Comparison of ENCODE assay signal across 19 mouse cellular contexts in genomic region chr11:106981787-106982186, GRCm38 (mm10). TPM values are rescaled to one million over a fixed set of nuclear protein-coding genes. Genes with fewer than 3 reads are reported as not detected.
DNase-seq lines count a peak whose midpoint lies in the region; ATAC-seq and TF ChIP-seq lines count a peak whose summit lies in the region.
"Had no signal": no experiment of that assay in that cellular context is flagged by ENCODE, and none has a peak within 500 bp of the region (broad histone marks: within the 10 kb centered on the region; RNA-seq: fewer than 3 reads in every experiment).

No protein-coding gene starts in this region.

- H3K27me3 ChIP-seq in forebrain, embryonic 14.5 days (replicated peaks; ENCODE audit: control insufficient read depth, insufficient read depth, low read length): no peaks in the 10 kb centered on the region
- H3K27me3 ChIP-seq in forebrain, postnatal 0 days (ENCODE audit: insufficient read depth, low read length): no peaks in the 10 kb centered on the region
- H3K27me3 ChIP-seq in kidney, embryonic 15.5 days: no peaks in the 10 kb centered on the region
- H3K27me3 ChIP-seq in neural tube, embryonic 11.5 days (ENCODE audit: control insufficient read depth, insufficient read depth, low read length): no peaks in the 10 kb centered on the region
- H3K27me3 ChIP-seq: embryonic facial prominence, embryonic 15.5 days; forebrain, embryonic 13.5 days; hindbrain, embryonic 15.5 days; limb, embryonic 12.5 days; megakaryocyte, embryonic 14.5 days had no signal

- H3K9ac ChIP-seq in forebrain, embryonic 14.5 days (ENCODE audit: low read length): no peak overlapping the region
- H3K9ac ChIP-seq in forebrain, postnatal 0 days: no peak overlapping the region
- H3K9ac ChIP-seq in kidney, embryonic 15.5 days: no peak overlapping the region
- H3K9ac ChIP-seq in neural tube, embryonic 11.5 days (ENCODE audit: low read length): no peak overlapping the region
- H3K9ac ChIP-seq: embryonic facial prominence, embryonic 15.5 days; forebrain, embryonic 13.5 days; hindbrain, embryonic 15.5 days; limb, embryonic 12.5 days; lung, embryonic 14.5 days had no signal

- WGBS in forebrain, embryonic 14.5 days: 4% methylated on average over 1 of the region's 1 CpGs
- 0% methylated on average over 1 of the region's 1 CpGs for WGBS in forebrain, postnatal 0 days
- 63% methylated on average over 1 of the region's 1 CpGs for WGBS in kidney, embryonic 15.5 days
- 38% methylated on average over 1 of the region's 1 CpGs for WGBS in neural tube, embryonic 11.5 days

- no peak for ATAC-seq in forebrain, embryonic 14.5 days
- no peak for ATAC-seq in forebrain, postnatal 0 days
- ATAC-seq in kidney, embryonic 15.5 days (replicated peaks; ENCODE audit: low FRiP score): no peak
- no peak for ATAC-seq in neural tube, embryonic 11.5 days (ENCODE audit: insufficient read depth, low FRiP score, low TSS enrichment)
- ATAC-seq: forebrain, embryonic 13.5 days had no signal

- H3K4me1 ChIP-seq in forebrain, embryonic 14.5 days (ENCODE audit: control insufficient read depth, insufficient read depth, low read length): no peaks in the 10 kb centered on the region
- H3K4me1 ChIP-seq in forebrain, postnatal 0 days (ENCODE audit: insufficient read depth): no peaks in the 10 kb centered on the region
- no peaks in the 10 kb centered on the region for H3K4me1 ChIP-seq in kidney, embryonic 15.5 days
- H3K4me1 ChIP-seq in neural tube, embryonic 11.5 days (ENCODE audit: control insufficient read depth, insufficient read depth, low read length): no peaks in the 10 kb centered on the region
- H3K4me1 ChIP-seq: forebrain, embryonic 13.5 days; hindbrain, embryonic 15.5 days; limb, embryonic 12.5 days had no signal

- H3K27ac ChIP-seq in forebrain, embryonic 14.5 days (ENCODE audit: low read depth, low read length): no peak overlapping the region
- H3K27ac ChIP-seq in forebrain, postnatal 0 days (ENCODE audit: low read depth, low read length): no peak overlapping the region
- H3K27ac ChIP-seq in kidney, embryonic 15.5 days: peak overlapping the region; percentile 30; the same call in 1 of the 2 replicates
- no peak overlapping the region for H3K27ac ChIP-seq in neural tube, embryonic 11.5 days (ENCODE audit: low read depth, low read length)
- H3K27ac ChIP-seq: embryonic facial prominence, embryonic 15.5 days; forebrain, embryonic 13.5 days; hindbrain, embryonic 15.5 days; left cerebral cortex, adult 2 months; limb, embryonic 12.5 days had no signal

- no peak overlapping the region for H3K4me3 ChIP-seq in forebrain, embryonic 14.5 days (ENCODE audit: low read depth, low read length)
- H3K4me3 ChIP-seq in forebrain, postnatal 0 days (ENCODE audit: low read depth, low read length): no peak overlapping the region
- no peak overlapping the region for H3K4me3 ChIP-seq in kidney, embryonic 15.5 days (replicated peaks)
- H3K4me3 ChIP-seq in neural tube, embryonic 11.5 days (ENCODE audit: low read depth, low read length): no peak overlapping the region
- H3K4me3 ChIP-seq: embryonic facial prominence, embryonic 15.5 days; forebrain, embryonic 13.5 days; hindbrain, embryonic 15.5 days; left cerebral cortex, adult 2 months; limb, embryonic 12.5 days had no signal

- H3K36me3 ChIP-seq in forebrain, embryonic 14.5 days (ENCODE audit: control insufficient read depth, insufficient read depth, low read length): no peaks in the 10 kb centered on the region; the same call in 1 of the 2 replicates
- H3K36me3 ChIP-seq in forebrain, postnatal 0 days (ENCODE audit: insufficient read depth): no peaks in the 10 kb centered on the region
- peaks cover 3% of the 10 kb centered on the region; the same call in 1 of the 2 replicates for H3K36me3 ChIP-seq in kidney, embryonic 15.5 days
- H3K36me3 ChIP-seq in neural tube, embryonic 11.5 days (ENCODE audit: control insufficient read depth, insufficient read depth, low read length): no peaks in the 10 kb centered on the region; the same call in 1 of the 2 replicates
- H3K36me3 ChIP-seq: embryonic facial prominence, embryonic 15.5 days; hindbrain, embryonic 15.5 days had no signal

- H3K4me2 ChIP-seq in forebrain, embryonic 14.5 days (ENCODE audit: low read length): no peak overlapping the region
- H3K4me2 ChIP-seq in forebrain, postnatal 0 days (ENCODE audit: low read depth): no peak overlapping the region
- H3K4me2 ChIP-seq in kidney, embryonic 15.5 days: no peak overlapping the region
- no peak overlapping the region for H3K4me2 ChIP-seq in neural tube, embryonic 11.5 days (ENCODE audit: low read depth)
- H3K4me2 ChIP-seq: embryonic facial prominence, embryonic 15.5 days; forebrain, embryonic 13.5 days; hindbrain, embryonic 15.5 days; limb, embryonic 12.5 days; lung, embryonic 14.5 days had no signal

- no peaks in the 10 kb centered on the region for H3K9me3 ChIP-seq in forebrain, embryonic 14.5 days (replicated peaks; ENCODE audit: control insufficient read depth, low read length)
- no peaks in the 10 kb centered on the region for H3K9me3 ChIP-seq in forebrain, postnatal 0 days (ENCODE audit: low read length)
- no peaks in the 10 kb centered on the region for H3K9me3 ChIP-seq in kidney, embryonic 15.5 days (replicated peaks)
- no peaks in the 10 kb centered on the region for H3K9me3 ChIP-seq in neural tube, embryonic 11.5 days (ENCODE audit: control insufficient read depth, low read length)
- H3K9me3 ChIP-seq: embryonic facial prominence, embryonic 15.5 days; forebrain, embryonic 13.5 days; hindbrain, embryonic 15.5 days; limb, embryonic 12.5 days; megakaryocyte, embryonic 14.5 days had no signal

- no peak for TF ChIP-seq CTCF in forebrain, postnatal 0 days (IDR thresholded peaks at IDR 0.05; ENCODE audit: low read depth)

- DNase-seq in forebrain, embryonic 14.5 days (ENCODE audit: low spot score): peak; percentile 61
- DNase-seq in forebrain, postnatal 0 days: no peak
- no peak for DNase-seq in kidney, adult 9 months
- DNase-seq in neural tube, embryonic 11.5 days (ENCODE audit: low spot score): peak; percentile 26
- no peak for DNase-seq in neural tube, embryonic 10.5 days (ENCODE audit: extremely low spot score, low spot score)
- no peak for DNase-seq in right cerebral cortex, postnatal 25 days
- DNase-seq in yolk sac, embryonic 10.5 days (ENCODE audit: low spot score): no peak
- DNase-seq: adrenal gland, adult 8-10 months; cerebellum, postnatal 36 days; gastrocnemius, postnatal 10 days; right cerebral cortex, postnatal 4 days had no signal

RNA-seq across cellular contexts. Expression of gene Kpna2, which starts 17.6 kb away (rescaled TPM):
- polyA plus RNA-seq in forebrain, embryonic 14.5 days (2014; fragmentation: Nextera tagmentation; extraction: Ambion mirVana): 335 and 390 TPM in 2 replicates
- total RNA-seq in forebrain, postnatal 0 days (2014; rRNA removed): 75.5 and 83.5 TPM in 2 replicates
- polyA plus RNA-seq in forebrain, postnatal 0 days (2015; fragmentation: Nextera tagmentation; extraction: Ambion mirVana): 100 and 102 TPM in 2 replicates
- polyA plus RNA-seq in kidney, embryonic 15.5 days (2015; fragmentation: Nextera tagmentation; extraction: Ambion mirVana): 407 and 415 TPM in 2 replicates
- 632 and 636 TPM in 2 replicates for polyA plus RNA-seq in neural tube, embryonic 11.5 days (2014; fragmentation: Nextera tagmentation; extraction: Ambion mirVana)

RNA-seq across cellular contexts. Expression of gene 1810010H24Rik, which starts 43.7 kb away (rescaled TPM):
- polyA plus RNA-seq in forebrain, embryonic 14.5 days (2014; fragmentation: Nextera tagmentation; extraction: Ambion mirVana): 4.1 and 4.6 TPM in 2 replicates
- 8.7 and 9.7 TPM in 2 replicates for total RNA-seq in forebrain, postnatal 0 days (2014; rRNA removed)
- polyA plus RNA-seq in forebrain, postnatal 0 days (2015; fragmentation: Nextera tagmentation; extraction: Ambion mirVana): 9.5 and 10.0 TPM in 2 replicates
- polyA plus RNA-seq in kidney, embryonic 15.5 days (2015; fragmentation: Nextera tagmentation; extraction: Ambion mirVana): 1.7 and 2.1 TPM in 2 replicates
- 3.5 and 4.5 TPM in 2 replicates for polyA plus RNA-seq in neural tube, embryonic 11.5 days (2014; fragmentation: Nextera tagmentation; extraction: Ambion mirVana)

Comparison
In these comparisons a context has a peak if more than half of its experiments do, and no peak if none do; other contexts are left out.
1. DNase-seq: peak in forebrain, embryonic 14.5 days (single experiment) and neural tube, embryonic 11.5 days (single experiment); none in forebrain, postnatal 0 days (single experiment), kidney, adult 9 months (single experiment), neural tube, embryonic 10.5 days (single experiment), right cerebral cortex, postnatal 25 days (single experiment) and yolk sac, embryonic 10.5 days (single experiment).